Mouse (Mus musculus) heart, embryonic 14.5 days (tissue): ENCODE data around the gene Tecta. TPM values are rescaled to one million over a fixed set of nuclear protein-coding genes. Genes with fewer than 3 reads are reported as not detected.

Source experiments
- ATAC-seq: fragments of 200-750 bp; cut with Nextera tagmentation; 2 replicates; pipeline ENCODE4 v1.8.0; 2017; ENCODE audit warnings: low read depth, moderate TSS enrichment; ENCODE audit not compliant: insufficient number of reproducible peaks, insufficient read depth, low FRiP score
- H3K27ac ChIP-seq, 2 experiments: fragments of 200-500 bp in 1 of 2; fragments of 300-500 bp in 1 of 2; sonication (generic) in 1 of 2; replicated peaks in 1 of 2; 2 replicates each; pipeline ENCODE4 v1.5.1; 2012 to 2014; ENCODE audit warnings: low read depth in 2 of 2, low read length in 2 of 2, control low read depth in 1 of 2, mild to moderate bottlenecking in 1 of 2, mixed read lengths in 1 of 2; ENCODE audit not compliant: control insufficient read depth in 1 of 2, insufficient read depth in 1 of 2
- H3K27me3 ChIP-seq: fragments of 300-500 bp; sonication (generic); 2 replicates; pipeline ENCODE4 v1.6.1; 2014; ENCODE audit warnings: mild to moderate bottlenecking, low read length, control low read depth; ENCODE audit not compliant: control insufficient read depth, insufficient read depth
- H3K36me3 ChIP-seq: fragments of 300-500 bp; sonication (generic); 2 replicates; pipeline ENCODE4 v1.6.1; 2014; ENCODE audit warnings: mild to moderate bottlenecking, control low read depth, low read length, mixed read lengths; ENCODE audit not compliant: control insufficient read depth, insufficient read depth
- H3K4me1 ChIP-seq, 2 experiments: fragments of 200-500 bp in 1 of 2; fragments of 300-500 bp in 1 of 2; sonication (generic) in 1 of 2; 2 replicates each; pipeline ENCODE4 v1.6.1; 2012 to 2014; ENCODE audit warnings: low read length in 2 of 2, control low read depth in 1 of 2, mixed read lengths in 1 of 2; ENCODE audit not compliant: control insufficient read depth in 2 of 2, insufficient read depth in 2 of 2
- H3K4me2 ChIP-seq: fragments of 300-500 bp; sonication (generic); 2 replicates; pipeline ENCODE4 v1.6.1; 2014; ENCODE audit warnings: mild to moderate bottlenecking, low read length
- H3K4me3 ChIP-seq, 2 experiments: fragments of 200-500 bp in 1 of 2; fragments of 300-500 bp in 1 of 2; sonication (generic) in 1 of 2; 2 replicates each; pipeline ENCODE4 v1.5.1; 2012 to 2014; ENCODE audit warnings: low read length in 2 of 2, mild to moderate bottlenecking in 2 of 2, control low read depth in 1 of 2, low read depth in 1 of 2, moderate library complexity in 1 of 2; ENCODE audit not compliant: control insufficient read depth in 1 of 2, insufficient read depth in 1 of 2
- H3K9ac ChIP-seq: fragments of 300-500 bp; sonication (generic); 2 replicates; pipeline ENCODE4 v1.6.1; 2014; ENCODE audit warnings: mild to moderate bottlenecking, low read length
- H3K9me3 ChIP-seq: fragments of 300-500 bp; sonication (generic); 2 replicates; pipeline ENCODE4 v1.6.1; 2016; ENCODE audit warnings: low read length, control low read depth; ENCODE audit not compliant: control insufficient read depth
- WGBS: fragments of 180-500 bp; shearing (Covaris S2); extraction: QIAGEN DNeasy Blood & Tissue Kit; methylation state at CpG from one replicate; pipeline ENCODE4 v1.1.7; 2014; 5-methylcytosine and 5-hydroxymethylcytosine counted together
- polyA plus RNA-seq: library from polyadenylated mRNA; unstranded; fragments of >200 nt; fragmentation: Nextera tagmentation; extraction: Ambion mirVana; gene quantifications from 2 replicates; pipeline ENCODE4 v1.2.1, GENCODE M21; 2014

Gene Tecta
- polyA plus RNA-seq, result 0.13 TPM in 1 of 2 replicates, not detected in the other

- Histone ChIP-seq H3K4me1 (0 out of 4 replicates have a peak, but pooled peaks cover 0 to 10% of the 10 kb centered on the region in 2 experiments), H3K27ac (no peak within 1 kb of the TSS), H3K36me3 (no peaks in the 10 kb centered on the region), H3K9me3 (no peaks in the 10 kb centered on the region), H3K27me3 (peaks cover 5% of the 10 kb centered on the region; the same call in 1 of the 2 replicates), H3K4me2 (no peak within 1 kb of the TSS), H3K9ac (no peak within 1 kb of the TSS), H3K4me3 (no peak within 1 kb of the TSS)
- 76% methylated on average over 6 of the region's 6 CpGs for WGBS
- no peak for ATAC-seq
Observed at GRCm38 (mm10) chr9:42399829-42400228, at the start of gene Tecta. TSS of gene Tecta (minus strand) at chr9:42399929.

DNA sequence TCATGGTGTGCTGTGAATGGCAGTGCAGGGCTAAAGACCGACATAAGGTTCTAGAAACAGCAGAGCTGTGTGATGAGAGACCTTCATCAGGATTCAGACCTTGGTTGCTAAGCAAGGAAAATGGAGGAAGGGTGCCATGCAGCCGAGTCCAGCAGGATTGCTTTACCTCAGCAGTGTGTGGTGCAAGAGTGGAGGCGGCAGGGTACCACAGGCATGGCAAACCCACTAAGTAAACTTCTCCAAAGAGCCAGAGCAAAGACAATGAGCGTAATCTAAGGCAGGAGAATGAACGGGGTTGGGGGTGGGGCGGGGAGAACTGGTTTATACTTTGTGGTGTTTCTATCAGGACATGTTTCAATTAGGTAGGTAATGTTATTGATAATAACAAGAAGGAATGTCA, 49.3 kb upstream of the Tecta start:
- 93% methylated on average over 6 of the region's 6 CpGs for WGBS
- no peak overlapping the region for H3K27ac ChIP-seq

DNA sequence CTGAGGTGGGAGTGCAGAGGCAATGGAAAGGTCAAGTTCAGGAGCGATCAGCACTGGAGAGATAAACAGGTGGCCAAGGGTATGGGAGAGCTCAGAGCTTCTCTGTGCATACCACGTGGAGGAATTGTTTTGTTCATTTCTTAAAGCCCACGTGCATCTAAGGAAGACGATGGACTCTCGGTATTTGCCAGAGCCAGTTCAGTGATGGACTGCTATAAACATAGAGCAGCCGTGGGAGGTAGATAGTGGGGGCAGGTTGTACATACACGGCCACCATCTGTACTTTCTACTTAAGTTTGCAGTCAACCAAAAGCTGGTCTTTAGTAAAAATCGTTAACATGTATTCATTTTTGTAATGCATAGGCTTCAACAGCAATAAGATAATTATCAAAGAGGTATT, 42.4 kb upstream of the Tecta start:
- Histone ChIP-seq H3K27ac (no peak overlapping the region), H3K36me3 (peaks cover 42% of the 10 kb centered on the region), H3K27me3 (no peaks in the 10 kb centered on the region), H3K9ac (no peak overlapping the region), H3K4me2 (no peak overlapping the region), H3K9me3 (no peaks in the 10 kb centered on the region), H3K4me3 (no peak overlapping the region), H3K4me1 (no peaks in the 10 kb centered on the region)
- no peak for ATAC-seq
- 90% methylated on average over 8 of the region's 8 CpGs for WGBS

More for the DNA sequence above, 49.3 kb upstream of the Tecta start:
- Histone ChIP-seq H3K4me3 (no peak overlapping the region), H3K27me3 (peaks cover 7% of the 10 kb centered on the region; the same call in 1 of the 2 replicates), H3K4me2 (no peak overlapping the region), H3K9ac (no peak overlapping the region), H3K36me3 (peaks cover 27% of the 10 kb centered on the region), H3K4me1 (no peaks in the 10 kb centered on the region), H3K9me3 (no peaks in the 10 kb centered on the region)
- no peak for ATAC-seq

- no peak overlapping the region for H3K27ac ChIP-seq
- H3K9ac ChIP-seq, result no peak overlapping the region
- no peaks in the 10 kb centered on the region for H3K9me3 ChIP-seq
- peaks cover 48% of the 10 kb centered on the region for H3K36me3 ChIP-seq
- H3K4me1 ChIP-seq, result no peaks in the 10 kb centered on the region
- no peak overlapping the region for H3K4me3 ChIP-seq
- 87% methylated on average over 2 of the region's 2 CpGs for WGBS
- H3K27me3 ChIP-seq, result no peaks in the 10 kb centered on the region
- H3K4me2 ChIP-seq, result no peak overlapping the region
- no peak for ATAC-seq
Observed at GRCm38 (mm10) chr9:42441234-42441633, 41.5 kb upstream of the Tecta start.

GRCm38 (mm10) chr9:42439446-42439845, 39.7 kb upstream of the Tecta start:
- Histone ChIP-seq H3K36me3 (peaks cover 52% of the 10 kb centered on the region), H3K4me2 (no peak overlapping the region), H3K9me3 (no peaks in the 10 kb centered on the region), H3K27ac (no peak overlapping the region), H3K4me1 (no peaks in the 10 kb centered on the region), H3K4me3 (no peak overlapping the region), H3K9ac (no peak overlapping the region), H3K27me3 (no peaks in the 10 kb centered on the region)
- WGBS, result 65% methylated on average over 4 of the region's 4 CpGs
- ATAC-seq, result no peak

- Histone ChIP-seq H3K36me3 (peaks cover 23% of the 10 kb centered on the region), H3K4me2 (no peak overlapping the region), H3K27me3 (no peaks in the 10 kb centered on the region), H3K4me3 (no peak overlapping the region), H3K9me3 (no peaks in the 10 kb centered on the region), H3K9ac (no peak overlapping the region), H3K27ac (no peak overlapping the region), H3K4me1 (no peaks in the 10 kb centered on the region)
- 91% methylated on average over 2 of the region's 2 CpGs for WGBS
- ATAC-seq, result no peak
Observed at GRCm38 (mm10) chr9:42432155-42432554, 32.4 kb upstream of the Tecta start.

- Histone ChIP-seq H3K4me2 (no peak overlapping the region), H3K4me1 (no peaks in the 10 kb centered on the region), H3K27ac (no peak overlapping the region), H3K9me3 (no peaks in the 10 kb centered on the region), H3K9ac (no peak overlapping the region), H3K4me3 (no peak overlapping the region), H3K27me3 (no peaks in the 10 kb centered on the region), H3K36me3 (peaks cover 20% of the 10 kb centered on the region)
- no peak for ATAC-seq
- WGBS, result 89% methylated on average over 2 of the region's 2 CpGs
Observed at GRCm38 (mm10) chr9:42431606-42432005, 31.9 kb upstream of the Tecta start.
